Mouse (Mus musculus): ENCODE measurements around the gene Wfikkn2.

The Wfikkn2 gene

DNA sequence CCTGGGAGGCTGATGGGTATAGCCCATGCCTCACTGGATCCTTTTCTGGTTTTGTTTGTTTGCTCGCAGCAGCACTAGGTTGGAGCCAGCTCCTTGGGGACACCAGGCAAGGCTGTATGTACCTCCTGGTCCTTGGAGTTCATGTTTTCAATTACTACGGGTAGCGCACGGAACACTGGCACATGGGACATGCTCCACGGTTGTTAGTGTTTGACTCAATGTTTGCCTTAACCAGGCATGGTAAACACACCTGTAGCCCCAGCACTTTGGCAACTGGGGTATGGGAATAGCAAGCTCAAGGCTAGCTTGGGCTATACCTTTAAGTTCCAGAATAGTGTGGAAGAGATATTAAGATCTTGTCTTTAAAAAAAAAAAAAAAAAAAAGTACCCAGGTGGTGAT, 55.1 kb downstream of the Wfikkn2 start:
- no peak for DNase-seq (ENCODE audit: low spot score)

DNA sequence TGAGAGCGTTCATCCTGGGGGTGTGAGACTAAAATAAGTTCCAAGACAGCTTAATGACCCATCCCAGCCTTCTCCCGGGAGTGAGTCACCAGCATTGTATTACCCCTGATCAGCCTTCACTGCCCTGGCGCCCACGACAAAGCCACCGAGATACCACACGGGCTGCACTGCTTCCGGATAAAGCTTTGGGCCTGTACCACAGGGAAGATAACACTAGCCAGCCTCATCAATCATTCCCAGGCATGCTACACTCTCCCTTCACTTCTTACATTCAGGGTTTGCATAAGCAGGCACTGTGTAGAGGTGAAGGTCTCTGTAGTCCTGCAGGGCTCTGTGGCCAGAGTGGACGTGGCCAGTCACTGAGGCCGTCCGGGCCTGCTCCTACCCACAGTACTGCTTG, 56.2 kb downstream of the Wfikkn2 start:
- DNase-seq (ENCODE audit: low spot score), result no peak

All from left cerebral cortex, adult 11 months (tissue).